Mouse (Mus musculus) spleen, adult 2 months (tissue): Measurements from ENCODE around the gene Nedd4. TPM values are rescaled to one million over a fixed set of nuclear protein-coding genes. Genes with fewer than 3 reads are reported as not detected.

ENCODE experiments used
- DNase-seq, 2 experiments: peaks; one replicate each; pipeline versions ENCODE4 v3.0.0 to v3.0.0-alpha.2; 2012 to 2021; ENCODE audit warnings: low spot score in 2 of 2, low read depth in 1 of 2
- H3K27ac ChIP-seq: fragments of 200-500 bp; 2 replicates; pipeline ENCODE4 v1.5.1; 2012; ENCODE audit warnings: low read length, inconsistent platforms; ENCODE audit not compliant: insufficient read depth
- H3K27me3 ChIP-seq: fragments of 200-500 bp; 2 replicates; pipeline ENCODE4 v1.6.1; 2012; ENCODE audit warnings: mild to moderate bottlenecking, moderate library complexity, low read length, inconsistent platforms; ENCODE audit not compliant: control insufficient read depth, insufficient read depth
- H3K36me3 ChIP-seq: fragments of 200-500 bp; 2 replicates; pipeline ENCODE4 v1.6.1; 2012; ENCODE audit warnings: mild to moderate bottlenecking, low read length, inconsistent platforms; ENCODE audit not compliant: control insufficient read depth, insufficient read depth
- H3K4me1 ChIP-seq: fragments of 200-500 bp; 2 replicates; pipeline ENCODE4 v1.6.1; 2011; ENCODE audit warnings: inconsistent platforms; ENCODE audit not compliant: control insufficient read depth, insufficient read depth, insufficient read length
- H3K4me3 ChIP-seq: fragments of 200-500 bp; 2 replicates; pipeline ENCODE4 v1.5.1; 2011; ENCODE audit warnings: mild to moderate bottlenecking, inconsistent platforms; ENCODE audit not compliant: insufficient read depth, insufficient read length; ENCODE audit errors: extremely low read depth
- CTCF ChIP-seq: fragments of 200-500 bp; IDR thresholded peaks from 2 replicates; pipeline ENCODE4 v1.5.1; 2011; ENCODE audit warnings: mild to moderate bottlenecking, inconsistent platforms; ENCODE audit not compliant: insufficient read depth, insufficient read length, insufficient replicate concordance; ENCODE audit errors: extremely low read depth
- POLR2A ChIP-seq: fragments of 200-500 bp; IDR thresholded peaks from 2 replicates; pipeline ENCODE4 v1.6.1; 2011; ENCODE audit warnings: low read depth, low read length, inconsistent platforms
- WGBS: fragments of 180-500 bp; shearing (Covaris S2); methylation state at CpG from one replicate; pipeline ENCODE4 v1.1.7; 2018; 5-methylcytosine and 5-hydroxymethylcytosine counted together
- polyA plus RNA-seq: library from polyadenylated mRNA; depleted of rRNA; stranded (reverse); fragments of >200 nt; gene quantifications from 2 replicates; pipeline ENCODE4 v1.2.3, GENCODE M21; 2012

Nedd4 gene
- polyA plus RNA-seq, 1 experiment = 30.6 TPM

DNA sequence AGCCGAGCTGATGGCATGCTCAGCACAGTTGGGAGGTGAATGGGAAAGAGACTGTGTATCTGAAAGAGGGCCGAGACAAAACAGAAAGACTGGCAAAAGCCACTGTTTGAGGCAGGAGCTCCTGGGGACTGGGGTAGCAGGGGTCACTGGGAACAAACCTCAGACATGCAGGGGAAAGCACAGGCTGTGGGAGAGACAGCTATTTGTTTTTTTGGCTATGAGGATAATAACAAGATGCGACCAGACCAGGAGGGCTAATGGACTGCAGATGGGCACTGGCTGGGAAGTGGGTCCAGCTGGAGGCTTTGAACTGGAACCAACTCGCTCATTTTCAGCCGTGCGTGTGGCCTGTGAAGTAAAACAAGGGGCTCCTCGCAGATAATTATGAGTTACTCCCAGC, 91.6 kb downstream of the Nedd4 start:
- DNase-seq = peak in 1 of 2 experiments; percentile 7
- WGBS = 45% methylated on average over 7 of the region's 7 CpGs
- no peak for TF ChIP-seq CTCF
- TF ChIP-seq POLR2A = no peak
- Histone ChIP-seq H3K4me1 (peaks cover 3% of the 10 kb centered on the region; the same call in 1 of the 2 replicates), H3K27me3 (no peaks in the 10 kb centered on the region), H3K4me3 (no peak overlapping the region), H3K36me3 (no peaks in the 10 kb centered on the region), H3K27ac (no peak overlapping the region)

DNA sequence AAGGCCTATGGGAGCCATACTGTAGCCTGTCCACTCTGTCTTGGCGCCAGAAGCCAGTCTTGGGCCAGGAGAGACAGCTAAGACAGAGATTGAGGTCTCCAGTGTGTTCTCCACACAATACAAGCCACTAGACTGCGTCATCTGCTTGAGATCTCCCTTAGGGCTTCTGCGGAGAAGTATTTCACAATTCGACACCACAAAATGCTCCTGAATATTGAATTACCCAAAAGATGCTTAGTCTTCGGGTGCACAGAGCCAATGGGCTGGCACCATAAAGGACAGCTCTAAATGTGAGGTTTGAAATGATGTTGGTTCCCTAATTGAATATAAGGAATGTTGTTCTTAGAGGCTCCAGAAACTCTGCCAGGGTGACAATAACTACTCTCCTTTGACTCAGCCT, 95.0 kb downstream of the Nedd4 start:
- 93% methylated on average over 5 of the region's 5 CpGs for WGBS
- no peak overlapping the region for H3K4me3 ChIP-seq
- no peak for TF ChIP-seq POLR2A
- TF ChIP-seq CTCF = no peak
- H3K27ac ChIP-seq = no peak overlapping the region
- peaks cover 3% of the 10 kb centered on the region; the same call in 1 of the 2 replicates for H3K4me1 ChIP-seq
- H3K27me3 ChIP-seq = no peaks in the 10 kb centered on the region
- no peak for DNase-seq
- no peaks in the 10 kb centered on the region for H3K36me3 ChIP-seq

DNA sequence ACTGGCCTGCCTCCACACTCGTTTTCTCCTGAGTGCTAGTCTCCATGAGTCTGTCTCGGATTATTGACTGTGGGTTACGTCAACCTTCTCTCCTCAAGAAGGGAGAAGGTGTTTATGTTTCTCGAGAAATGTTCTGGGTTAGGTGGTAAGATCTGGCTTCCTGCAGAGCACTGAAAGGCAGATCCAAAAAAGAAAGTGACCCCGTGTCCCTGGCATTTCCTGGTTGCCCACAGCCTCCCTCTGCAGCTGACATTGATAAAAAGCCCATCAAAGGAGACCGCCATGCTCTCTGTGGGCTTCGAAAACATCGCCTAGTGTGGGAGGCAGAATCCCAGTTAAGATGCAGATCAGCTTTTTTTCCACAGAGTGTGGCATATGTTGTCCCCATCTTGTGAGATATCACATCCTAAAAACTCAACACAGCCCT, 96.6 kb downstream of the Nedd4 start:
- Histone ChIP-seq H3K4me1 (peaks cover 3% of the 10 kb centered on the region; the same call in 1 of the 2 replicates), H3K4me3 (no peak overlapping the region), H3K27ac (no peak overlapping the region), H3K36me3 (no peaks in the 10 kb centered on the region), H3K27me3 (no peaks in the 10 kb centered on the region)
- 58% methylated on average over 8 of the region's 8 CpGs for WGBS
- DNase-seq = no peak
- TF ChIP-seq POLR2A (no peak), CTCF (no peak)

DNA sequence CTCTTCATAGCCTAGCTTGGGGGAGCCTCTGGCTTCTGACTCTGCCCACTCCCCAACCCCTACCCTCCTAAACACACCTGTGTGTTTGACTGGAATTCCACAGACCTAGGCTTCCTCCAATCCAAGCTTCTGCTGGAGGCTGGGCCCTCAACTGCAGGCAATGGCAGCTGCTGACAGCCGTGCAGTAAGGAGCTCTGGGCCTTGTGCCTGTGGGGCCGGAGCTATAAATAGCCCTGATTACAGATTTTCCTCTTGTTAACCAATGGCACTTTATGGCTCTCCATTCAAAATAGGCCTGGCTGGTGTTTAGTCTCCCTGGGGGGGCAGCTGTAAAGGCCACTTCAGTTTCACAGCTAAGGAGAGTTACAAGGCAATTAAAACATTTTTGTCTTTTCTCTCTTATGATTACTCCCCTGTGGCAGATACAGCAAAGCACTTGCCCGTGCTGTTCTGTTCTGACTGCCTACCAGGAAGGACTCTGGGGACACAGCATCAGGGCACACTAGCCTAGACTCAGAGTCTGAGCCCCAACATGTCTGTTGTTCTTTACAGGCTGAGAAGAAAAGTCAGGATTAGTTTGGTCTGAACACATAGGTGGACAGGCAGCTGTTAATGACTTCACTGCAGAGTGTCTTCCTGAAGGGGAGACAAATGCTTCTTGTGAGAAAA, 101.0 kb downstream of the Nedd4 start:
- WGBS = 66% methylated on average over 3 of the region's 3 CpGs
- H3K36me3 ChIP-seq = no peaks in the 10 kb centered on the region
- no peak for DNase-seq
- TF ChIP-seq CTCF (no peak), POLR2A (no peak)
- no peak overlapping the region for H3K4me3 ChIP-seq
- no peaks in the 10 kb centered on the region for H3K27me3 ChIP-seq
- no peak overlapping the region for H3K27ac ChIP-seq
- H3K4me1 ChIP-seq = no peaks in the 10 kb centered on the region; the same call in 1 of the 2 replicates

DNA sequence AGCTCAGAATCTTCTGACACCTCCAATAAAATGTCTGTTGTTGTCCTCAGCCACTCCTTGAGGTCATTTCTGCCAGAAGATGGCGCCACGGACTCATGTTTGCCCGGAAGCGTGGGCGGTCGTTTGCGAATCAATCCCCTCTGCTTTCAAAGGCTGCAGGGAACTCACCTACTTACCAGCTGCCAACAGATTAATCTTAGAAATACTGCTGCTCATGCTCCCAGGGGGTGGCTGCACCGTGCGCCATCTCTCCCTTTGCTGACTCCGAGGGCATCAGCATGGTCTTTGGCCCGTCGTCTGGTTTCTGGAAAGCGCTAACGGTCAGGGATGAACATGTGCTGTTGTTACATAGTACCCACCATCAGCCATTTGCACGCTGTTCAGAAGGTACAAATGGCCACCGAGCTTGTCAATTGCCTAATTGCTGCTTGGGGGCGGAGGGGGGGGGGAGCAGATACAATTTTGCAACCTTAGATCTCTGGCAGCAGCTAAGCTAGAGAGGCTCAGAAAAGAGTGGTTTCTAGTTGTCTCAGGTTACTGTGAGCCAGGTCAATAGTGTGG, 104.7 kb downstream of the Nedd4 start:
- 6% methylated on average over 17 of the region's 17 CpGs for WGBS

DNA sequence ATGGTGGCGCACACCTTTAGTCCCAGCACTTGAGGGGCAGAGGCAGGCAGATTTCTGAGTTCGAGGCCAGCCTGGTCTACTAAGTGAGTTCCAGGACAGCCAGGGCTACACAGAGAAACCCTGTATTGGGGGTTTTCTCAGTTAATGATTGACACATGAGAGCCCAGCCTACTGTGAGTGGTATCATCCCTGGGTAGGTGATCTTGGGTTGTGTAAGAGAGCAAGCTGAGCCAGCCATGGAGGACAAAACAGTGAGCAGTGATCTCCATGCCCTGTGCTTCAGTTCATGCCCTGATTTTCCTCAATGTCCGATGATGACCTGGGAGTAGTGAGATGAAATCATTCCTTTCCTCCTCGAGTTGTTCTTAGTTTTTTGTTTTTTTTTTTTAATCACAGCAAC, 112.9 kb downstream of the Nedd4 start:
- Histone ChIP-seq H3K4me1 (no peaks in the 10 kb centered on the region), H3K36me3 (no peaks in the 10 kb centered on the region), H3K4me3 (no peak overlapping the region), H3K27me3 (no peaks in the 10 kb centered on the region), H3K27ac (no peak overlapping the region)
- no peak for DNase-seq
- WGBS = 88% methylated on average over 4 of the region's 4 CpGs
- TF ChIP-seq POLR2A (no peak), CTCF (no peak)

More for the DNA sequence above, 104.7 kb downstream of the Nedd4 start:
- peak; percentile 92 for TF ChIP-seq CTCF
- no peak for TF ChIP-seq POLR2A
- peak; percentile 62 to 87 for DNase-seq
- H3K27me3 ChIP-seq = no peaks in the 10 kb centered on the region
- H3K4me1 ChIP-seq = no peaks in the 10 kb centered on the region; the same call in 1 of the 2 replicates
- no peaks in the 10 kb centered on the region for H3K36me3 ChIP-seq
- H3K27ac ChIP-seq = no peak overlapping the region
- H3K4me3 ChIP-seq = peak overlapping the region; percentile 41; the same call in 1 of the 2 replicates

DNA sequence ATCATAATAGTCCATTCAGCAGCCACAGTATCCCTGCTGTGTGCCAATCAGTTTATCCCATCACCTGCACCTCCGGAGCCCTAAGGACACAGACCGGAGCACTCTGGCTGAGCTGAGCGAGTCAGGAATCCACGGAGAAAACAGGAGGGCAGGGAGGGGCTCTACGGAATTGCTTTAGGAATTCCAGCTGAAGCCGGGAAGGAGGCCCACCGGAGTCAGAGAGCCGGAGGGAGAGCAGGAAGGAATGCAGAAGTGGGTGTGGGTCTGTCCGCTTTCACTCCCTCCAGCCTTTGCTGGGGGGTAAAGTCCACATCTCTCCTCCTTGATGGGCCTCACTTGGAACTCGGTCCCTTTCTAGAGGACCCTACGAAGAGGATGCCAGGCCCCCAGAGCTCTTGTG, 116.9 kb downstream of the Nedd4 start:
- no peaks in the 10 kb centered on the region for H3K36me3 ChIP-seq
- TF ChIP-seq CTCF = no peak
- TF ChIP-seq POLR2A = no peak
- H3K4me1 ChIP-seq = no peaks in the 10 kb centered on the region
- DNase-seq = no peak
- 80% methylated on average over 11 of the region's 11 CpGs for WGBS
- no peak overlapping the region for H3K27ac ChIP-seq
- no peak overlapping the region for H3K4me3 ChIP-seq
- H3K27me3 ChIP-seq = no peaks in the 10 kb centered on the region
